Mouse (Mus musculus): ENCODE results near the gene Pdlim1. TPM values are rescaled to one million over a fixed set of nuclear protein-coding genes. Genes with fewer than 3 reads are reported as not detected.
A peak's percentile ranks its signal among the peaks of the same experiment; 100 is the strongest.
"Not testable (repeated sequence)": the region's sequence is repeated elsewhere in the genome, so short reads cannot be mapped to it uniquely, and the experiment has no call there.

Pdlim1 gene
- total RNA-seq, 1 experiment from 2014 or later = 61.8 TPM

- ATAC-seq (replicated peaks; ENCODE audit: low read depth, poor library complexity, severe bottlenecking) = no peak
These were observed 23.2 kb downstream of the Pdlim1 start for GRCm38 (mm10) chr19:40248476-40248875.

DNA sequence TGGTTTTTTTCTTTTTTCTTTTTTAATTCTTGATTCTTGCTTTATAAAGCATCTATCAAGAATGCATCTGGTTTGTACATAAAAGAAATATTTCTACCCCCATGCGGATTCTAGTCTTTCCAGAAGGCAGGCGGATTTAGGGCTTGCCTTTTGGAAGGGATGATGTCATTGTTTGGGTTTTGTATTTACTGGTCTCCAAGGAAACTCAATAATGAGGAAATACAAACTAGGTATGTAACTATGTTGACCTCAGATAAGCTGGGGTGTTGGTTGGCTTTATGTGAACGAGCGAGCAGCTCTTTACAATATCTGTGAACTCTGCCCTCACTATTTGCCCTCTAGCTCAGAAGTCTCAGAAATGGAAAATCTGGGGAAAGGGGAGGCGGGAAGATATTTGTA is 24.4 kb downstream of the Pdlim1 start:
- ATAC-seq (replicated peaks; ENCODE audit: low read depth, poor library complexity, severe bottlenecking) = peak; percentile 26; the same call in 1 of the 2 replicates

DNA sequence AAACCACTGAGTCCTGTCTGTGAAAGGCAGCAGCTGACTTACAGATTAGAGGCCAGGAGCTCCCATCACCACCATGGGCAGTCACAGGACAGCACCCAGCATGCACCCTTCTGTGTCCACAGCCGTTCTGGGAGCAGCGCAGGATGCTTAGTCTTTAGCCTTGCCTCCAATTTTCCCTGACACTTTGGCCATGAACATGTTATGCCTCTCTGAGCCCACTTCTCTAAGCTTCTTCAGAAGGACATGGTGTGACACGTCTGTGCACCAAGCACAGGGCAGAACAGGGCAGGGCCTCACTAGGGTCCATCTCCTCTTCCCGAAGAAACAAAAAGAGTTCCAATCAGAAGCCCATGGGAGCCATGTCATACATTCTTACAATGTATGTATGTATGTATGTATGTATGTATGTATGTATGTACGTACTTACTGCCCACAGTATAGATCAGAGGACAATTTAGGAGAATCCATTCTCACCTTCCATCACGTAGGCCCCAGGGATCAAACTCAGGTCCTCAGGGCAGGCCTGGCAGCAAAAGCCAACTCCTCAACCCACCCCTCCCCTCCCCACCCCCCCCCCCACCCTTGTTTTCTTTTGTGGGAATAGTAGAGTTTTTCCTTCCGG is 24.9 kb downstream of the Pdlim1 start:
- ATAC-seq (replicated peaks; ENCODE audit: low read depth, poor library complexity, severe bottlenecking) = no peak

GRCm38 (mm10) chr19:40240838-40241689 is 30.6 kb downstream of the Pdlim1 start:
- ATAC-seq (replicated peaks; ENCODE audit: low read depth, poor library complexity, severe bottlenecking) = no peak

- no peak for ATAC-seq (replicated peaks; ENCODE audit: low read depth, poor library complexity, severe bottlenecking)
These were observed 31.3 kb downstream of the Pdlim1 start for GRCm38 (mm10) chr19:40240360-40240759.

DNA sequence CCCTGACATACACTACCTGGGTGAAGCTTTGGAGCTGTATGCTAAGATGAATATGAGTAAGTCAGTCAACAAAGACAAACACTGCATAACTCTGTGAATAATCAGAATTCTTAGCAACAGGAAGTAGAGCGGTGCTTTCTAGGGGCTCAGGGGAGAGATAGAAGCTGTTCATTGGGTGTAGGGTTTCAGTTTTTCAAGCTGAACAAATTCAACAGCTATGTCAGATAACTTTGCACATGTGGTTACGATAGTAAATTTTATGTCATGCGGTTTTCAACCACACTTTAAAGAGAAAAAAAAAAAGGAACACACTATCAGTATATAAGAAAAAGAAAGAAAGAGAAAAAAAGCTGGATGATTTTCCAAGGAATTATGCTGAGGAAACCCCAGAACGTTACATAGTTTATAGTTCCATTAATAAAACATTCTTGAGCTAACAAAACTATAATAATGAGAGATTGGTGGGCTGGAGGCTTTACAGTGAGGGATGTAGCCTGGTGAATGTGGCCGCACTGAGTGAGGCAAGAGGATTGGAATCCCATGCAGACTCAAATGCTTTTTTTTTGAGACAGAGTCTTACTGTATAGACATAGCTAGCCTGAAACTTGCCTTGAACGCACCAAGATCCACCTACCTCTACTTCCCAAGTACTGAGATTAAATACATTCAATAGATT is 33.3 kb downstream of the Pdlim1 start:
- peak; percentile 94 for ATAC-seq (replicated peaks; ENCODE audit: low read depth, poor library complexity, severe bottlenecking)

DNA sequence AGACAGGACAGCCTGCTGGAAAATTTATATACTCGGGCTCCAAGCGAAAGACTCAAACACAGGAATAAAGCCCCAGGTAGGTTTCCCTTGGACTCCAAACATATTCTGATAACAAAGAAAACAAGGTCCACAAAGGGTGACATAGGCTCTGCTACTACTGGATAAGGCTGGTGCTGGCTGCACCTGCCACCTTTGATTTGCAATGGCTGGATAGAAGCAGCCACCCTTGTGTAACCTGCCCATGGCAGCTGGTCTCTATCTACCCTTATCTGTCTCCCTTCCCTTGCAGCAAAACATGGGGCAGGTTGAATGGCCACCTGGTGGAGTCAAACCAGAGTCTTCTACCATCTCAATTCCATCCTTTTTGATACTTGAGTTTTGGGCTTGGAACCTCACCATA is 39.1 kb downstream of the Pdlim1 start:
- no peak for ATAC-seq (replicated peaks; ENCODE audit: low read depth, poor library complexity, severe bottlenecking)

- peak; percentile 50; the same call in 1 of the 2 replicates for ATAC-seq (replicated peaks; ENCODE audit: low read depth, poor library complexity, severe bottlenecking)
These were observed 39.7 kb downstream of the Pdlim1 start for GRCm38 (mm10) chr19:40231825-40232541.

- ATAC-seq (replicated peaks; ENCODE audit: low read depth, poor library complexity, severe bottlenecking) = no peak
These were observed 40.4 kb downstream of the Pdlim1 start for GRCm38 (mm10) chr19:40231074-40231738.

DNA sequence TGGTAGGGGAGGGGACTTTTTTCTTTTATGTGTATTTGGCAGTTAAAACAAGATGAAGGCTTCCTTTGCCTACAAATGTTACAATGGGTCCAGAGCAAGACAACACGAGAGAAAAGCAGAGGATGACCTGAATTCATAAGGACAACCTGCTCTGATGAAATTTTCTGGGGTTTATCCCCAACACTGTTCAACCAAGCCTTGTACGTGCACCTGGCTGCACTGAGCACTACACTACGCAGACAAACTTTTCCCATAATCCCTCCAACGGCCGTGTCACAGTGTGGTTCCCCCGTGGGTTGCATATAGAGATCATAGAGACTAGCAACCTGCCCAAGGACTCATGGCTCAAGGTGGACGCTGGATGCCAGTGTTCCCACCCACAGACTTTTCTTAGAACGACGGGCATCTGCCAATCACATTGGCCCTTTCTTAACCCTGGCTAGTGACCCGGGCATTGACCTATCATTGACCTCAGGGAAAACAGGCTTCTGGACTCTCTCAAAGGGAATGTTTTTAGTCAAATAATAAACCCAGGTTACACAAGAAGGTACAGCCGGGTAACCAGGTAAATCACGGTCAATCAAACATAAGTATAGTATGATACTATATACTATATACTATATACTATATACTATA is 45.0 kb downstream of the Pdlim1 start:
- ATAC-seq (replicated peaks; ENCODE audit: low read depth, poor library complexity, severe bottlenecking) = no peak

GRCm38 (mm10) chr19:40225761-40226110 is 45.9 kb downstream of the Pdlim1 start:
- ATAC-seq (replicated peaks; ENCODE audit: low read depth, poor library complexity, severe bottlenecking) = no peak

DNA sequence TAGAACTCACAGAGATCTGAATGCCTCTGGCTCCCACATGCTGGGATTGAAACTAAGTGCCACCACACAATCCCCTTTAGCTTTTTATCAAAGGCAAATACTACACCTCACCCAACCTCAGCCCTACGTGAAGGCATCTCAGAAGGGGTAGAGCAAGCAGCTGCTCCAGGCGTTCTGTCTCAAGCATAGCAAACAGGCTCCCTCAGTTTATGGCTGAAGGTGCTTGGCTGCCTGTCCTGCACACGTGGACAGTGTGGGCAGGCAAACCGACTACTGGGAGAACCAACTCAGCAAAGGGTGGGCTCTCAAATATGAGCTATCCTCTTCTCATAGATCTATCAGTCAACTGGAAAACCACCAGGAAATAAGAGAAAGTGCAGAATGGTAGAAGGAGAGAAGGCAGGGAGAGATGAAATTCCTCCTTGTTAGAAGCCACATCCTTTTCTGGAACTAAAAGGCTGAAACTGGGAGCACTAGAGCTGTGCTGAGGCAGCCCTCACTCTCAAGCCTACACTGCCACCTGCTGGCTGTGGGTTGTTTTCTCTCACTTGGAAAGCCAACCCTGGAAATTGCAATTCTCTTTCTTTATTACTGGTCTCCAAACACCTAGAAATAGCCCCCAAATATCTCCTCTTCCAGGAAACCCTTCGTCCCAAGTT is 46.4 kb downstream of the Pdlim1 start:
- ATAC-seq (replicated peaks; ENCODE audit: low read depth, poor library complexity, severe bottlenecking) = peak; percentile 89

- not testable (repeated sequence) for ATAC-seq (replicated peaks; ENCODE audit: low read depth, poor library complexity, severe bottlenecking)
These were observed 49.3 kb downstream of the Pdlim1 start for GRCm38 (mm10) chr19:40222307-40222706.

DNA sequence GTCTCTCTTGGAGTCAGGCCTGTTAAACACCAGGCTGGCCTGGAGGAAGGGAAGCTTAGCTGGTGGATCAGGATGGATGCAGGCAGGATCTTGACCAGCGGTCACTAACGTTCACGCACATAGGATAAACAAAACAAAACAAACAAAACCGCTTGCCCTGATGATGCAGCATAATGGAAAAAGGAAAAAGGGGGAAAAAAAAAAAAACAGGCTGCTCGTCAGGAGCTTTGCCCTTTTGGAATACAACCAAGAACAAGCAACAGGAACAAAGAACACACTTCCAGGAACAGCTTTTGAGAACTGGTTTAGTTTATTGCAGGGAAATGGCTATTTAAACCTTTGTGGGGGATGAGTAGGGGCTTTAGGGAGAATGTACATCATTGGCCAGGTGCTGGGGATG is 50.8 kb downstream of the Pdlim1 start:
- ATAC-seq (replicated peaks; ENCODE audit: low read depth, poor library complexity, severe bottlenecking) = no peak

GRCm38 (mm10) chr19:40202947-40203346 is 68.7 kb downstream of the Pdlim1 start:
- not testable (repeated sequence) for ATAC-seq (replicated peaks; ENCODE audit: low read depth, poor library complexity, severe bottlenecking)

- ATAC-seq (replicated peaks; ENCODE audit: low read depth, poor library complexity, severe bottlenecking) = no peak
These were observed 81.0 kb downstream of the Pdlim1 start for GRCm38 (mm10) chr19:40190596-40190995.

DNA sequence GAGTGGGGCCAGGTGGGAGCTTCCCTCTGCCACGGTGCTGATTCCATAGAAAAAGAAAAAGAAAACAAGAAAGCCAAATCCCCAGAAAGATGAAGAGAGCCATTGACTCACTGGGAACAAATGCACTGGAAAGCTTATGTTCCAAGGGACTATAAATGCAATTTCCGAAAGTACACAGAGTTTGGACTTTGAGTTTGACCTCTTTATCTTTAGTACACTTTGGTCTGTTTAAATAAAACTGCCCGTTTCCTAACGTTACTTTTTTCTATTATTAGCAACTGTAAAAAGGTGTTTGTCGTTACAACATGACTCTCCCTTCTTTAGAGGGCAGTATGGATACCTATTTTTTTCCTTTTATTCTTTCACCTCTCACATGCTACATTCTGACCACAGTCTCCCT is 84.5 kb downstream of the Pdlim1 start, which contains the start of gene Cyp2c70:
Gene Cyp2c70, minus strand, starts transcription at position 174 of the 400 bp plus-strand sequence.
- no peak for ATAC-seq (replicated peaks; ENCODE audit: low read depth, poor library complexity, severe bottlenecking)

- ATAC-seq (replicated peaks; ENCODE audit: low read depth, poor library complexity, severe bottlenecking) = no peak
These were observed 88.0 kb downstream of the Pdlim1 start for GRCm38 (mm10) chr19:40183600-40183999.

DNA sequence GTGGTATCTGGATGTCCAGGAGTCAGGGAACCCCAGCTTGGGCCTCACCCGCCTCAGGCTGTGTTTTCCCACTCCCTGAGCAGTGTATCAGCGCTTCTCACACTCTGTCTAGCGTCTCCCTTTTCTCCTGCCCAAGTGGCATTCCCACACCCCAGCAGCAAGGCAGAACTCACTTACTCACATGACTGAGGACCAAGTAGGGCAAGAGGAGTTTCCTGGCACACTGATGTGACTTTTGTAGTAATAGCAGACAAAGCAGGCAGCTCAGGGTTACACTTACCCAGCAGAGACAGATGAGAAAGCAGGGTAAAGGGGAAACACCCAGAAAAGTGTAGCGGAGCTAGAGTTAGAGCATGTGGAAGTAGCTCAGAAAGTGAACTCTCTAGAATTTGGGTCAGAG is 93.3 kb downstream of the Pdlim1 start:
- ATAC-seq (replicated peaks; ENCODE audit: low read depth, poor library complexity, severe bottlenecking) = no peak
